Mouse (Mus musculus): Measurements from ENCODE around the gene Rbpj.

- TF ChIP-seq CTCF (IDR thresholded peaks at IDR 0.05; ENCODE audit: low read depth) (no peak), EP300 (IDR thresholded peaks at IDR 0.05; ENCODE audit: low read depth) (no peak)
These were observed 181.4 kb downstream of the Rbpj start for GRCm38 (mm10) chr5:53647358-53647757.
